Mouse (Mus musculus): ENCODE data around the gene Slc25a24. TPM values are rescaled to one million over a fixed set of nuclear protein-coding genes. Genes with fewer than 3 reads are reported as not detected.

Slc25a24 gene
- total and polyA plus RNA-seq, 3 experiments: 0.08 TPM; not detected in 2

Other genes with a start within 250 kb of the Slc25a24 start
- 0.42 and 0.81 TPM in 2 replicates for gene Fndc7, start 233.1 kb upstream of the Slc25a24 start, total RNA-seq (2012; rRNA removed)
- 1.1 TPM in 2 replicates for gene Fndc7, start 233.1 kb upstream of the Slc25a24 start, total RNA-seq (2014; rRNA removed)
- 0.57 and 0.61 TPM in 2 replicates for gene Fndc7, start 233.1 kb upstream of the Slc25a24 start, polyA plus RNA-seq (2012; ENCODE audit: insufficient read length, low read depth)
- gene Prpf38b, start 211.4 kb upstream of the Slc25a24 start, total RNA-seq (2012; rRNA removed): 42.6 and 47.4 TPM in 2 replicates
- 42.9 and 55.9 TPM in 2 replicates for gene Prpf38b, start 211.4 kb upstream of the Slc25a24 start, total RNA-seq (2014; rRNA removed)
- gene Prpf38b, start 211.4 kb upstream of the Slc25a24 start, polyA plus RNA-seq (2012; ENCODE audit: insufficient read length, low read depth): 177 and 193 TPM in 2 replicates
- not detected in 2 replicates for gene Henmt1, start 183.3 kb upstream of the Slc25a24 start, total RNA-seq (2012; rRNA removed)
- gene Henmt1, start 183.3 kb upstream of the Slc25a24 start, total RNA-seq (2014; rRNA removed): not detected in 2 replicates
- 0.45 TPM in 1 of 2 replicates, not detected in the other for gene Henmt1, start 183.3 kb upstream of the Slc25a24 start, polyA plus RNA-seq (2012; ENCODE audit: insufficient read length, low read depth)
- gene Gm9857, start 182.7 kb upstream of the Slc25a24 start, total RNA-seq (2012; rRNA removed): not detected in 2 replicates
- not detected in 2 replicates for gene Gm9857, start 182.7 kb upstream of the Slc25a24 start, total RNA-seq (2014; rRNA removed)
- gene Gm9857, start 182.7 kb upstream of the Slc25a24 start, polyA plus RNA-seq (2012; ENCODE audit: insufficient read length, low read depth): not detected in 2 replicates
- gene Fam102b, start 95.5 kb upstream of the Slc25a24 start, total RNA-seq (2012; rRNA removed): 2.6 and 2.8 TPM in 2 replicates
- 6.2 and 7.1 TPM in 2 replicates for gene Fam102b, start 95.5 kb upstream of the Slc25a24 start, total RNA-seq (2014; rRNA removed)
- 3.6 and 4.3 TPM in 2 replicates for gene Fam102b, start 95.5 kb upstream of the Slc25a24 start, polyA plus RNA-seq (2012; ENCODE audit: insufficient read length, low read depth)
- gene Slc25a54, start 42.7 kb upstream of the Slc25a24 start, total RNA-seq (2012; rRNA removed): not detected in 2 replicates
- gene Slc25a54, start 42.7 kb upstream of the Slc25a24 start, total RNA-seq (2014; rRNA removed): not detected in 2 replicates
- gene Slc25a54, start 42.7 kb upstream of the Slc25a24 start, polyA plus RNA-seq (2012; ENCODE audit: insufficient read length, low read depth): not detected in 2 replicates
- 0.08 and 0.13 TPM in 2 replicates for gene Vav3, start 217.5 kb downstream of the Slc25a24 start, total RNA-seq (2012; rRNA removed)
- not detected in 2 replicates for gene Vav3, start 217.5 kb downstream of the Slc25a24 start, total RNA-seq (2014; rRNA removed)
- gene Vav3, start 217.5 kb downstream of the Slc25a24 start, polyA plus RNA-seq (2012; ENCODE audit: insufficient read length, low read depth): not detected in 2 replicates